Mouse (Mus musculus): ENCODE measurements around the gene Zfp346. TPM values are rescaled to one million over a fixed set of nuclear protein-coding genes. Genes with fewer than 3 reads are reported as not detected.

The Zfp346 gene
- total and polyA plus RNA-seq, 3 experiments = 19.5 to 28.8 TPM; not detected in 1

DNA sequence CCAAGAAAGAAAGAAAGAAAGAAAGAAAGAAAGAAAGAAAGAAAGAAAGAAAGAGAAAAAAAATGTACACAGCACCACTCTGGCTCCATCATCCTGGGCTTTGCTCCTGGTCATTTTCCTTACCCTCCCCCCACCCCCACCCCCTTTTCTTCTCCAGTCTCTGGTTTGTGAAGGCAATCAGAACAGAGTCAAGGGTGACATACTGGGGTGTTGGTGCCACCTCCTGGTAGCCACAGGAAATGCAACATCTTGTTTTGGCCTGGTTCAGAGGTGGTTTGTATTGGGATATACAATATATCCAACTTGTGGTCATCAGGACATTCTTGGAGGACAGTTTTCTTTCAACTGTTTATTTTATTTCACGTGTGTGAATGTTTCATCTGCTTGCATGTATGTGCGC lies 73.4 kb downstream of the Zfp346 start:
- no peaks in the 10 kb centered on the region for H3K79me2 ChIP-seq (ENCODE audit: control insufficient read depth, insufficient read depth, low read length, poor library complexity)
- no peaks in the 10 kb centered on the region for H3K4me1 ChIP-seq (ENCODE audit: control insufficient read depth in 1 of 2, insufficient read depth in 2 of 2, low read length in 2 of 2)
- no peaks in the 10 kb centered on the region for H3K9me3 ChIP-seq (replicated peaks; ENCODE audit: insufficient read depth, low read length)
- no peak overlapping the region for H3K27ac ChIP-seq (ENCODE audit: control insufficient read depth, low read depth, low read length)
- H3K36me3 ChIP-seq (ENCODE audit: control insufficient read depth in 1 of 2, insufficient read depth in 2 of 2, low read length in 2 of 2) = no peaks in the 10 kb centered on the region
- peak; percentile 54 for TF ChIP-seq ZC3H11A (IDR thresholded peaks at IDR 0.05; ENCODE audit: low read depth, low read length)
- TF ChIP-seq SMC3 (IDR thresholded peaks at IDR 0.05; ENCODE audit: low read depth, low read length) = peak; percentile 75
- 0 out of 2 replicates have a peak, but pooled peaks have one; percentile 24 for TF ChIP-seq SIN3A (IDR thresholded peaks at IDR 0.05; ENCODE audit: low read length)
- TF ChIP-seq UBTF (IDR thresholded peaks at IDR 0.05; ENCODE audit: borderline replicate concordance, insufficient read depth, low read depth, low read length) = no peak
- TF ChIP-seq ZKSCAN1 (IDR thresholded peaks at IDR 0.05; ENCODE audit: low read depth, low read length) = no peak
- peak; percentile 85 for TF ChIP-seq RAD21 (IDR thresholded peaks at IDR 0.05; ENCODE audit: low read depth, low read length)
- peak; percentile 83 to 88 (median 84) for TF ChIP-seq CTCF (IDR thresholded peaks at IDR 0.05 in 2 of 3, conservative IDR thresholded peaks at IDR 0.05 in 1 of 3; ENCODE audit: control insufficient read depth in 1 of 3, insufficient read depth in 1 of 3, low read depth in 2 of 3, low read length in 3 of 3, poor library complexity in 1 of 3, severe bottlenecking in 1 of 3)
- no peak for TF ChIP-seq MAFK (IDR thresholded peaks at IDR 0.05; ENCODE audit: borderline replicate concordance, low read depth, low read length)
- TF ChIP-seq MAZ (IDR thresholded peaks at IDR 0.05; ENCODE audit: low read depth, low read length) = no peak
- H3K4me3 ChIP-seq (ENCODE audit: control insufficient read depth in 1 of 2, insufficient read depth in 1 of 2, low read depth in 2 of 2, low read length in 2 of 2) = no peak overlapping the region
- H3K27me3 ChIP-seq (ENCODE audit: control insufficient read depth in 1 of 2, insufficient read depth in 2 of 2, low read length in 2 of 2) = no peaks in the 10 kb centered on the region
- peak; percentile 78 for DNase-seq (ENCODE audit: low read depth, low spot score)
- H3K9ac ChIP-seq (ENCODE audit: control insufficient read depth, low read depth, low read length, poor library complexity, severe bottlenecking) = no peak overlapping the region

- DNase-seq (ENCODE audit: low read depth, low spot score) = no peak
- no peak overlapping the region for H3K9ac ChIP-seq (ENCODE audit: control insufficient read depth, low read depth, low read length, poor library complexity, severe bottlenecking)
- H3K4me1 ChIP-seq (ENCODE audit: control insufficient read depth in 1 of 2, insufficient read depth in 2 of 2, low read length in 2 of 2) = no peaks in the 10 kb centered on the region; a peak in 1 of 4 replicates
- H3K27ac ChIP-seq (ENCODE audit: control insufficient read depth, low read depth, low read length) = no peak overlapping the region
- no peaks in the 10 kb centered on the region for H3K27me3 ChIP-seq (ENCODE audit: control insufficient read depth in 1 of 2, insufficient read depth in 2 of 2, low read length in 2 of 2)
- TF ChIP-seq NELFE (IDR thresholded peaks at IDR 0.05; ENCODE audit: low read depth, low read length) (no peak), CTCF (IDR thresholded peaks at IDR 0.05 in 2 of 3, conservative IDR thresholded peaks at IDR 0.05 in 1 of 3; ENCODE audit: control insufficient read depth in 1 of 3, insufficient read depth in 1 of 3, low read depth in 2 of 3, low read length in 3 of 3, poor library complexity in 1 of 3, severe bottlenecking in 1 of 3) (no peak), UBTF (IDR thresholded peaks at IDR 0.05; ENCODE audit: borderline replicate concordance, insufficient read depth, low read depth, low read length) (no peak), RCOR1 (IDR thresholded peaks at IDR 0.05; ENCODE audit: low read depth, low read length) (no peak), MXI1 (IDR thresholded peaks at IDR 0.05; ENCODE audit: low read depth, low read length) (no peak), GABPA (IDR thresholded peaks at IDR 0.05; ENCODE audit: low read depth, low read length) (no peak), JUND (IDR thresholded peaks at IDR 0.05; ENCODE audit: low read depth, low read length) (no peak), POLR2AphosphoS5 (IDR thresholded peaks at IDR 0.05; ENCODE audit: borderline replicate concordance, low read depth, low read length) (no peak)
- H3K4me3 ChIP-seq (ENCODE audit: control insufficient read depth in 1 of 2, insufficient read depth in 1 of 2, low read depth in 2 of 2, low read length in 2 of 2) = no peak overlapping the region
- H3K36me3 ChIP-seq (ENCODE audit: control insufficient read depth in 1 of 2, insufficient read depth in 2 of 2, low read length in 2 of 2) = no peaks in the 10 kb centered on the region
- H3K79me2 ChIP-seq (ENCODE audit: control insufficient read depth, insufficient read depth, low read length, poor library complexity) = no peaks in the 10 kb centered on the region
- no peaks in the 10 kb centered on the region for H3K9me3 ChIP-seq (replicated peaks; ENCODE audit: insufficient read depth, low read length)
Observed at GRCm38 (mm10) chr13:55179591-55179990, 74.5 kb downstream of the Zfp346 start.
